Mouse (Mus musculus) G1E (cell line): ENCODE data around the gene Bckdk.

Experiments used
- CTCF ChIP-seq: IDR thresholded peaks from 2 replicates; pipeline ENCODE4 v1.5.1; 2012; ENCODE audit warnings: low read depth, low read length, inconsistent platforms, mixed read lengths
- GATA1 ChIP-seq: IDR thresholded peaks from 2 replicates; pipeline ENCODE4 v1.6.1; 2012; ENCODE audit warnings: borderline replicate concordance, low read length, inconsistent platforms, mixed read lengths
- TAL1 ChIP-seq: conservative IDR thresholded peaks from 2 replicates; pipeline ENCODE4 v1.6.1; 2012; ENCODE audit warnings: low read depth, low read length, inconsistent platforms, mixed read lengths

- TF ChIP-seq CTCF (no peak), TAL1 (no peak), GATA1 (no peak)
Observed at GRCm38 (mm10) chr7:127929923-127930322, 26.0 kb downstream of the Bckdk start, which contains the start of gene Prss8.
